Mouse (Mus musculus) E14TG2a.4 (cell line): ENCODE data around the gene Trio.

Experiments
- CTCF ChIP-seq: conservative IDR thresholded peaks from 2 replicates; pipeline ENCODE4 v1.5.1; 2014; ENCODE audit warnings: low read length
- NANOG ChIP-seq: IDR thresholded peaks from 2 replicates; pipeline ENCODE4 v1.6.1; 2014; ENCODE audit warnings: borderline replicate concordance, low read length, mixed read lengths

- TF ChIP-seq CTCF = no peak
- no peak for TF ChIP-seq NANOG
Measured at GRCm38 (mm10) chr15:27867831-27868230, 157.8 kb downstream of the Trio start.
